7 mouse cellular contexts compared by ENCODE assay signal in genomic region chr2:165201761-165202751, GRCm38 (mm10). TPM values are rescaled to one million over a fixed set of nuclear protein-coding genes. Genes with fewer than 3 reads are reported as not detected.
DNase-seq lines count a peak whose midpoint lies in the region; ATAC-seq lines count a peak whose summit lies in the region.

No protein-coding gene starts in this region.

- peaks cover 5% of the 10 kb centered on the region; the same call in 1 of the 2 replicates for H3K4me1 ChIP-seq in embryonic facial prominence, embryonic 11.5 days (ENCODE audit: control insufficient read depth, insufficient read depth, low read length)
- H3K4me1 ChIP-seq in hindbrain, embryonic 14.5 days (replicated peaks; ENCODE audit: control insufficient read depth, insufficient read depth, low read length), result peaks cover 32% of the 10 kb centered on the region
- peaks cover 32% of the 10 kb centered on the region for H3K4me1 ChIP-seq in limb, embryonic 12.5 days (replicated peaks)

- H3K27ac ChIP-seq in embryonic facial prominence, embryonic 11.5 days (replicated peaks; ENCODE audit: low read depth, low read length), result 0 out of 2 replicates have a peak overlapping the region, but pooled peaks have one; percentile 28
- no peak overlapping the region for H3K27ac ChIP-seq in hindbrain, embryonic 14.5 days
- peak overlapping the region; percentile 73 for H3K27ac ChIP-seq in limb, embryonic 12.5 days

- 5% methylated on average over 28 of the region's 28 CpGs for WGBS in embryonic facial prominence, embryonic 11.5 days
- WGBS in hindbrain, embryonic 14.5 days, result 3% methylated on average over 28 of the region's 28 CpGs
- WGBS in limb, embryonic 12.5 days, result 6% methylated on average over 28 of the region's 28 CpGs

- no peaks in the 10 kb centered on the region for H3K9me3 ChIP-seq in embryonic facial prominence, embryonic 11.5 days (replicated peaks; ENCODE audit: control insufficient read depth, low read length)
- no peaks in the 10 kb centered on the region for H3K9me3 ChIP-seq in hindbrain, embryonic 14.5 days (ENCODE audit: control insufficient read depth, low read length)
- no peaks in the 10 kb centered on the region for H3K9me3 ChIP-seq in limb, embryonic 12.5 days

- H3K4me2 ChIP-seq in embryonic facial prominence, embryonic 11.5 days (ENCODE audit: low read depth, low read length), result peak overlapping the region; percentile 42
- peak overlapping the region; percentile 47 for H3K4me2 ChIP-seq in hindbrain, embryonic 14.5 days (replicated peaks)
- peak overlapping the region; percentile 59 for H3K4me2 ChIP-seq in limb, embryonic 12.5 days

- H3K27me3 ChIP-seq in embryonic facial prominence, embryonic 11.5 days (ENCODE audit: control insufficient read depth, insufficient read depth, low read length), result no peaks in the 10 kb centered on the region; the same call in 1 of the 2 replicates
- no peaks in the 10 kb centered on the region for H3K27me3 ChIP-seq in hindbrain, embryonic 14.5 days (ENCODE audit: control insufficient read depth, insufficient read depth, low read length)
- H3K27me3 ChIP-seq in limb, embryonic 12.5 days, result peaks cover 93% of the 10 kb centered on the region

- peak; percentile 54 for ATAC-seq in embryonic facial prominence, embryonic 11.5 days (replicated peaks; ENCODE audit: insufficient number of reproducible peaks, low FRiP score, low TSS enrichment, low read depth)
- ATAC-seq in hindbrain, embryonic 14.5 days (ENCODE audit: low FRiP score), result no peak
- ATAC-seq in limb, embryonic 12.5 days (ENCODE audit: insufficient number of reproducible peaks, insufficient read depth, low FRiP score, low TSS enrichment, low read depth), result peak; percentile 44; the same call in 1 of the 2 replicates

- H3K9ac ChIP-seq in embryonic facial prominence, embryonic 11.5 days (replicated peaks; ENCODE audit: low read length), result no peak overlapping the region; the same call in 1 of the 2 replicates
- H3K9ac ChIP-seq in hindbrain, embryonic 14.5 days, result 0 out of 2 replicates have a peak overlapping the region, but pooled peaks have one; percentile 21
- H3K9ac ChIP-seq in limb, embryonic 12.5 days (replicated peaks), result peak overlapping the region; percentile 52

- DNase-seq in lung, postnatal 10 days, result peak; percentile 13
- DNase-seq in lung, adult 18-20 months, result no peak
- DNase-seq in embryonic facial prominence, embryonic 11.5 days (ENCODE audit: low spot score), result peak; percentile 69
- peak; percentile 44 for DNase-seq in hindbrain, embryonic 14.5 days (ENCODE audit: low spot score)
- peak; percentile 84 for DNase-seq in right cerebral cortex, adult 18-20 months
- DNase-seq in spleen, adult 12 weeks (ENCODE audit: low spot score), result no peak

- peak overlapping the region; percentile 16 for H3K4me3 ChIP-seq in embryonic facial prominence, embryonic 11.5 days (ENCODE audit: low read depth, low read length)
- no peak overlapping the region; the same call in 1 of the 2 replicates for H3K4me3 ChIP-seq in hindbrain, embryonic 14.5 days (replicated peaks; ENCODE audit: low read length)
- H3K4me3 ChIP-seq in limb, embryonic 12.5 days (replicated peaks), result peak overlapping the region; percentile 26

- H3K36me3 ChIP-seq in embryonic facial prominence, embryonic 11.5 days (replicated peaks; ENCODE audit: control insufficient read depth, insufficient read depth, low read depth, low read length), result no peaks in the 10 kb centered on the region
- H3K36me3 ChIP-seq in hindbrain, embryonic 14.5 days (replicated peaks; ENCODE audit: control insufficient read depth, insufficient read depth), result no peaks in the 10 kb centered on the region
- H3K36me3 ChIP-seq in limb, embryonic 12.5 days, result no peaks in the 10 kb centered on the region

RNA-seq across cellular contexts. Expression of gene Cdh22, which starts 32.6 kb away (rescaled TPM):
- 1.2 and 1.3 TPM in 2 replicates for polyA plus RNA-seq in embryonic facial prominence, embryonic 11.5 days (2014; fragmentation: Nextera tagmentation; extraction: Ambion mirVana)
- 12.4 and 15.4 TPM in 2 replicates for polyA plus RNA-seq in hindbrain, embryonic 14.5 days (2014; fragmentation: Nextera tagmentation; extraction: Ambion mirVana)
- 0.90 and 1.9 TPM in 2 replicates for polyA plus RNA-seq in limb, embryonic 12.5 days (2016; fragmentation: Nextera tagmentation; extraction: Ambion mirVana)

Comparison
In these comparisons a context has a peak if more than half of its experiments do, and no peak if none do; other contexts are left out.
1. DNase-seq: peak in lung, postnatal 10 days (single experiment), embryonic facial prominence, embryonic 11.5 days (single experiment), hindbrain, embryonic 14.5 days (single experiment) and right cerebral cortex, adult 18-20 months (single experiment); none in lung, adult 18-20 months (0 of 2) and spleen, adult 12 weeks (single experiment).
2. Peak in every context shown above with its lines, with median percentiles within 50 percentile points of each other: H3K4me2 ChIP-seq.